Mouse (Mus musculus): ENCODE data around the gene Aes. TPM values are rescaled to one million over a fixed set of nuclear protein-coding genes. Genes with fewer than 3 reads are reported as not detected.
A peak's percentile ranks its signal among the peaks of the same experiment; 100 is the strongest.

Aes gene
- polyA plus RNA-seq, 1 experiment from 2014 or later, result 884 TPM

DNA sequence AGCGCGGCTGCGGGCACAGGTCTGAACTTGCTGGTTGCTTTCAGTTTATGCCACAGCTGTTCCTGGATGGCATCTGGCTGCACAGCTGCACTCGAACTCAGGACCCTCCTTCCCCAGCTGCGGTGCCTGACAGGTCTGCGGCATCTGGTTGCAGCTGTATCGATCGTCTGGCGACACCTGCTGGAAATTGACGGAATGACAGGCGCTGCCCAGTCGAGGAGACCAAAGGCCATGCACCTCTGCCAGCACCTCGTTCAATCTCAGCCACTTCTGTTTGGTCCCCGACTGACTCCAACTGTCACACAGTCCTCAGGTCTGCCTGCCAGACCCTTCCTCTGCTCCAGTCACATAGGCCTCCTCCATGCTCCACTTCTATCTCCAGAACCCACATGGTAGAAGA lies 32.5 kb upstream of the Aes start:
- Histone ChIP-seq H3K4me1 (replicated peaks) (no peaks in the 10 kb centered on the region), H3K36me3 (peaks cover 23% of the 10 kb centered on the region), H3K4me3 (no peak overlapping the region), H3K27me3 (peaks cover 8% of the 10 kb centered on the region; the same call in 1 of the 2 replicates), H3K27ac (replicated peaks) (no peak overlapping the region), H3K9ac (no peak overlapping the region), H3K4me2 (no peak overlapping the region), H3K9me3 (no peaks in the 10 kb centered on the region)
- WGBS, result 14% methylated on average over 14 of the region's 14 CpGs
- no peak for ATAC-seq (ENCODE audit: low FRiP score, low read depth)

DNA sequence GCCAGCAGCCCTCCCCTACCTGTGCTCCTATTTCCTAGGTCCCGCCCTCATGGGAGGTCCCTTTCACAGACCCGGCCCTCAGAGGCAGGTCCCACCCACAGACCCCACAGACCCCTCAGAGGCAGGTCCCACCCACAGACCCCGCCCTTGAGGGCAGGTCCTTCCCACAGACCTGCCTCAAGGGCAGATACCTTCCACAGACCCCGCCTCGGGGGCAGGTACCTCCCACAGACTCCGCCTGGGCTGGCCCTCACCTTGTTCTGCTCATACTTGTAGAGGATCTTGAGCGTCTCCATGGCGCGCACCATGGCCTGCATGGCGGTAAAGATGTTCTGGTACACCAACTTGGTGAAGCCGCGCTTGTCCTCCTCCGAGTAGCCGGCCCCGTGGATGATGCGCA lies 24.5 kb upstream of the Aes start:
- Histone ChIP-seq H3K27ac (replicated peaks) (no peak overlapping the region), H3K27me3 (no peaks in the 10 kb centered on the region), H3K4me3 (no peak overlapping the region), H3K9me3 (no peaks in the 10 kb centered on the region), H3K4me1 (replicated peaks) (no peaks in the 10 kb centered on the region), H3K4me2 (no peak overlapping the region), H3K9ac (no peak overlapping the region), H3K36me3 (peaks cover 13% of the 10 kb centered on the region)
- ATAC-seq (ENCODE audit: low FRiP score, low read depth), result no peak
- 67% methylated on average over 15 of the region's 16 CpGs for WGBS

DNA sequence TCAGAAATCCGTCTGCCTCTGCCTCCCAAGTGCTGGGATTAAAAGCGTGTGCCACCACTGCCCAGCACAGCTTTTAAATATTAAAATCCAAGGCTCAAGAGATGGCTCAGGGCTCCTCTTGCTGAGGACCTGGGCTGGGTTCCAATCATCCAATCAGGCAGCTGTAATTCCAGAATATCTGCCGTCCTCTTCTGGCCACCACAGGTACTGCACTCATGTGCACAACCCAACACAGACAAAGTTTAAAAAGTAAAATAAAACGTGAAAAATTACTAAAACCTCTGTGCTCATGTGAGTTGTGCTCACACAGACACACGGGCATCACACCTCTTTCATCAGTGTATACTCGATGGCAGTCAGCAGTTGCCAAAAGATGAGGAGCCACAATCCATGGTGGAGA lies 22.6 kb upstream of the Aes start:
- WGBS, result 84% methylated on average over 6 of the region's 6 CpGs
- no peak for ATAC-seq (ENCODE audit: low FRiP score, low read depth)
- Histone ChIP-seq H3K4me2 (no peak overlapping the region), H3K9ac (no peak overlapping the region), H3K4me1 (replicated peaks) (peaks cover 10% of the 10 kb centered on the region), H3K9me3 (no peaks in the 10 kb centered on the region), H3K27me3 (no peaks in the 10 kb centered on the region), H3K27ac (replicated peaks) (no peak overlapping the region), H3K4me3 (no peak overlapping the region), H3K36me3 (no peaks in the 10 kb centered on the region)

DNA sequence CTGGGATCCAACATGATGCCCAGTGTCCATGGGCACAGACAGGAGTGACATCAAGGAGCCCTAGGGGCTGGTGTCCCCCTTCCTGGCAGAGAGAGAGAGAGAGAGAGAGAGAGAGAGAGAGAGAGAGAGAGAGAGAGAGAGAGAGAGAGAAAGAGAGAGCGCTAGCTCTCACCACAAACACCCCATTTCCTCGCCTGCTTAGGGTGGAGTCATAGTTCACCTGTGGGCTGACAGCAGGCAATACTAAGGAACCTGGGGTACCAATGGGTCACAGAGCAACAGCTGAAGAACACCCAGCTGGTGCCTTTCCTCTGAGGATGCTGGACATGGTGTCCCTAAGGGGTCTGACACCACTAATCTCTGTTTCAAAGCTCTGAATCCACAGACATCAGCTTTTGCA lies 21.9 kb upstream of the Aes start:
- H3K4me3 ChIP-seq, result no peak overlapping the region
- no peaks in the 10 kb centered on the region for H3K27me3 ChIP-seq
- no peak for ATAC-seq (ENCODE audit: low FRiP score, low read depth)
- peaks cover 17% of the 10 kb centered on the region for H3K4me1 ChIP-seq (replicated peaks)
- no peak overlapping the region for H3K9ac ChIP-seq
- no peaks in the 10 kb centered on the region for H3K36me3 ChIP-seq
- WGBS, result 95% methylated on average over 2 of the region's 2 CpGs
- H3K9me3 ChIP-seq, result no peaks in the 10 kb centered on the region
- H3K27ac ChIP-seq (replicated peaks), result no peak overlapping the region
- H3K4me2 ChIP-seq, result no peak overlapping the region

DNA sequence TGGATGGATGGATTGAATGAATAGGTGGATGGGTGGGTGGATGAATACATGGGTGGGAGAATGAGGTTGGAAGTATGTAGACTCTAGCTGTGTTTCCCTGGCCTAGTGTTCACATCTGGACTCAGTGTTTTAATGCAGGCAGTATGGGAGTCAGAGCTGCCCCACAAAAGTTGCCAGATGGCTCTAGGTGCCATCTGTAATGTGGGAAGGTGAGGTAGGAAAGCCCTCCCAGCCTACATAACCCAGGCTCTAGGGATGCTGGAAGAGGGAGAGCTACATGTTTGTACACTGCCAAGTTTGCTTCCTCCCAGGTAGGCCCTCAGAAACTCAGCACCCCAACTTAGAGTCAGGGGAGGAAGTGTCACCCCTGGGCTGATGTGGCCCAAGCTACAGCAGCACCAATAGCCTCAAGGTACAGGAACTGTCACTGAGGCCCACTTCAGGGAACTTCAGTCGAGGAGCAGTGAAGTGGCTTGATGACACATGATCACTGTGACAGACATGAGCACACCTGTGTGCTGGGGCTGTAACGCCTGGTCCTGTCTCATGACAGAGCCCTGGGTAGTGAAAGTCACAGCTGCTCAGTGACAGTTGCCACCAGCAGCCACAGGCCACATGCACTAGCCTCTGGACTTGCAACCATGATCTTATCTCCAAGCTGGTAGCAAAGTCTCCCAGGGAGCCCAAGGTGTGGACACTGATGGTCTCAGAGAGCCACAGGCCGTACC lies 20.8 kb upstream of the Aes start:
- H3K36me3 ChIP-seq, result no peaks in the 10 kb centered on the region
- no peaks in the 10 kb centered on the region for H3K27me3 ChIP-seq
- H3K9me3 ChIP-seq, result no peaks in the 10 kb centered on the region
- H3K9ac ChIP-seq, result no peak overlapping the region
- no peak overlapping the region for H3K4me2 ChIP-seq
- 93% methylated on average over 3 of the region's 3 CpGs for WGBS
- H3K27ac ChIP-seq (replicated peaks), result no peak overlapping the region
- ATAC-seq (ENCODE audit: low FRiP score, low read depth), result no peak
- H3K4me3 ChIP-seq, result no peak overlapping the region
- peaks cover 28% of the 10 kb centered on the region for H3K4me1 ChIP-seq (replicated peaks)

DNA sequence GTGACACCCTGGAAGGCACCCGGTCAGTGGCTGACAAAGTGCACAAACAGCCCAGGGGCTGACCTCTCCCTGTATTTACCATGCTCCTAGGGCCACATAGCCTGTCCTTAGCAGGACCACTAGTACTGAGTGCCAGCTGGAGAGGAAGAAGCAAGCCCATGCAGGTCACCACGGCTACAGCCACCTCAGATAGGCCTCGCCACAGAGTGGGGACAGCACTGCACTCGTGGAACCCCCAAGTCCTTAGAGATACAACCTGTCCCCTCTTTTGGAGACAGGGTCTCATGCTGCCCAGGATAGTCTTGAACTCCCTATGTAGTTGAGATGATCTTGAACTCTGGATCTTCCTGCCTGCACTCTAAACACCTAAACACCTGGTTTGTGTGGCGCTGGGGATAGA lies 17.9 kb upstream of the Aes start:
- peak overlapping the region; percentile 15; the same call in 1 of the 2 replicates for H3K4me2 ChIP-seq

DNA sequence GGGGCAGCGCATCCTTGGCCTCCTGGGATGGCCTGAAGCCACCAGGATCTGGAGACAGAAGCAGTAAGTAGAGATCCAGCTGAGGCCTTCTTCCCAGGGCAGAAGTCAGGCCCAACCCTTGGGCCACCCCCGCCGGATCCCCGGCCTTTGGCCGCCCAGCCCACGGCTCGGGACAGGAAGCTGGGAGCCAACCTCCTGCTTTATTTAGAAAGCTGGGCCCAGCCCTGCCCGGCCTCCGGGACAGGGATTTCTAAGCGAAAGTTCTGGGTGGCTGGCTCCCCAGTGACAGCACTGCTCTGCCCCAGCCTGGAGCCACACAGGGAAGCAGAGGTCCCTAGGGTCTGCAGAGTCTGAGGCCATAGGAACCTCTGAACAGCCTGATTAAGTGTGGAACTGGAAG lies 17.5 kb upstream of the Aes start:
- Histone ChIP-seq H3K9me3 (no peaks in the 10 kb centered on the region), H3K4me1 (replicated peaks) (peaks cover 40% of the 10 kb centered on the region), H3K27me3 (no peaks in the 10 kb centered on the region), H3K9ac (no peak overlapping the region), H3K4me3 (no peak overlapping the region), H3K4me2 (peak overlapping the region; percentile 15; the same call in 1 of the 2 replicates), H3K27ac (replicated peaks) (no peak overlapping the region), H3K36me3 (no peaks in the 10 kb centered on the region)
- 86% methylated on average over 10 of the region's 10 CpGs for WGBS
- ATAC-seq (ENCODE audit: low FRiP score, low read depth), result no peak

More for the DNA sequence above, 17.9 kb upstream of the Aes start:
- H3K9me3 ChIP-seq, result no peaks in the 10 kb centered on the region
- H3K27ac ChIP-seq (replicated peaks), result no peak overlapping the region
- no peak for ATAC-seq (ENCODE audit: low FRiP score, low read depth)
- H3K27me3 ChIP-seq, result no peaks in the 10 kb centered on the region
- H3K9ac ChIP-seq, result no peak overlapping the region
- H3K4me3 ChIP-seq, result no peak overlapping the region
- 86% methylated on average over 5 of the region's 5 CpGs for WGBS
- no peaks in the 10 kb centered on the region for H3K36me3 ChIP-seq
- peaks cover 40% of the 10 kb centered on the region for H3K4me1 ChIP-seq (replicated peaks)

DNA sequence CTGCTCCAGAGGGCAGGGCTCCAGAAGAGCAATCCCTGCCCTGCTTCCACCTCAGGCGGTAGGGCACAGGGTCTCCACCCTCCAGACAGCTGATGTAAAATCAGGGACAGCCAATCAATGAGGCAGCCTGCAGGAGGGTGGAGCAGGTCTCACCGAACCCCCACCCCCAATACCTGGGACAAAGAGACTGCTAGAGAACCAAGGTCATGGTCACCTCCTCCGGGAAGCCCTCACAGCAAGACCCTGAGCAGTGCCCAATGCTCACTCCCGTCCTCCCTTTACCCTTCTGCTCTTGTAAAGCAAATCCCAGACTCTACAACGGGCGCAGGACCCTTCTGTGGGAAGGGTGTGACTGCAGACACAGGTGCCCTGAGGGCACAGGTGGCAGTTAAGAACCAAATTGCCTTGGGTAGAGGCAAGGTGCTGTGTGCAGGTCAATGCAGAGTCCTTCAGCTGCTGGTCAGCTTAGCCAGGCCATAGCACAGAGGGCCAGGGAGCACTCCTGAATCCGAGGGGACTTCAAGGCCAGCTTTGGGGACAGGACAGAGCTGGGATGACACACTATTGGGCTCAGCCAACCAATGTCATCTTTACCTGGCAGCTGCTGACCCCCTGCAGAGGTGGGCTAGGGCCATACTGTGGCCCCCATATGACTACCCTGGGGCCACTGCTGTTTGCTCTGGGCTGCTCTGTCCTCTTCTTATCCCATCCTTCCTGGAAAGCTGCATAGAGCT lies 16.4 kb upstream of the Aes start:
- H3K36me3 ChIP-seq, result no peaks in the 10 kb centered on the region
- no peak for ATAC-seq (ENCODE audit: low FRiP score, low read depth)
- no peak overlapping the region for H3K27ac ChIP-seq (replicated peaks)
- peak overlapping the region; percentile 79; the same call in 1 of the 2 replicates for H3K9ac ChIP-seq
- no peaks in the 10 kb centered on the region for H3K27me3 ChIP-seq
- WGBS, result 82% methylated on average over 7 of the region's 7 CpGs
- H3K4me3 ChIP-seq, result peak overlapping the region; percentile 88
- no peaks in the 10 kb centered on the region for H3K9me3 ChIP-seq
- H3K4me1 ChIP-seq (replicated peaks), result peaks cover 40% of the 10 kb centered on the region
- peak overlapping the region; percentile 92 for H3K4me2 ChIP-seq

DNA sequence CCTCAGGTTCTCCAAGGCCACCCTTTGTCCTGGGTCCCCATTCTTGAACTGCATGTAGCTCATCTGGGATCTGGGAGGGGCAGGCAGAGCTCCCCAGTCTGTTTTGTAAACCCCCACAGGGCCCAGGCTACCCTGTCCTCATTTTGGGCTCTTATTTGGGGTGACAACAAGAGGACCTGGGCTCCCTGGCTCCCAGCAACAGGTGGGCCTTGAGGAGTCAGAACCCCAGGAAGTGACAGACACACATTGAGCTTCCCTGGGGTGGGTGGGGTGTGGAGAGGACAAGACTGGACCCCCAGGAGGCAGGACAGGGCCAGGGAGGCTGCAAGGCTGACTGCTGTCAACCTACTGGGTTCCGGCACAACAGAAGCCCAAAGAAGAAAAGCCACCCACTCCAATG lies 15.7 kb upstream of the Aes start:
- Histone ChIP-seq H3K4me2 (peak overlapping the region; percentile 92), H3K4me3 (peak overlapping the region; percentile 88), H3K9ac (peak overlapping the region; percentile 79), H3K9me3 (no peaks in the 10 kb centered on the region), H3K36me3 (no peaks in the 10 kb centered on the region), H3K27ac (replicated peaks) (0 out of 2 replicates have a peak overlapping the region, but pooled peaks have one; percentile 89), H3K27me3 (no peaks in the 10 kb centered on the region), H3K4me1 (replicated peaks) (peaks cover 40% of the 10 kb centered on the region)
- ATAC-seq (ENCODE audit: low FRiP score, low read depth), result no peak
- 62% methylated on average over 1 of the region's 1 CpGs for WGBS

DNA sequence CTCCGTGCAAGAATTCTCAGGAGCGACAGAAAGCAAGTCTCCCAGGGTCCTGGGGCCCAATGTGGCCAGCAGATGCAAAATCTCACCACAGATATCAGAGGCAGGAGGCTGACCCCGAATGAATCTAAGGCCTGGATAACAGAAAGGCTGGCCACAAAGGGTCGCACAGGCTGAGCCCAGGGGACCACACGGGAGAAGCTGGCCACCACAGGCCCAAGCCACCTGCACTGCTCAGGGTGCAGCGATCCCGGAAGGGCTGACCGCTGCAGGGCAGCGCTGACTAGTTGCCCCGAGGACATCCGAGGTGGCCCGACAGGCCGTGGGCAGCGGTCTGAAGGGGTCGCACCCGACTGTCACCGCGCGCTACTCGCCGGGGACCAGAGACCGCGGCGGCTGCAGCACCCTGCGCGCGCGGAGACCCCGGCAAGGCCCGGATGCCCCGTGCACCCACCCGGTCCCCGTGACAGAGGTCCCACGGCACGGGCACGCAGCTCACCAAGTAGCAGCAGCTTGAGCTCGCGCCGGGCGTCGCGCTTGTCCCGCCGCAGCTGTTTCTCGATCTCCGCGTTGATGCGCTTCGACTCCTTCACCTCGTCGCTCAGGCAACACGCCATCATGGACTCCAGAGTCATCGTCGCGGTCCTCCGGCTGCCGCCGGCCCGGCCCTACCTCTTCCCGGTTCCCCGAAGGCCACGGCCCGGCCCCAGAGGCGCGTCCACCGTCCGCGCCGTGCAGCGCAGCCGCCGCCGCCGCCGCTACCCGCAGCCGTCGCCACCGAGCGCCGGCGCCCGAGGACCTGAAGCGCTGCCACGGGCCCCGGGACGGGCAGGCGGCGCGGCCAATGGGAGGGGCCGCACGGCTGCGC lies 14.8 kb upstream of the Aes start:
- Histone ChIP-seq H3K27me3 (no peaks in the 10 kb centered on the region), H3K9ac (peak overlapping the region; percentile 79), H3K4me1 (replicated peaks) (peaks cover 40% of the 10 kb centered on the region), H3K36me3 (no peaks in the 10 kb centered on the region), H3K27ac (replicated peaks) (peak overlapping the region; percentile 89), H3K4me3 (peak overlapping the region; percentile 88), H3K4me2 (peak overlapping the region; percentile 92), H3K9me3 (no peaks in the 10 kb centered on the region)
- peak; percentile 4; the same call in 1 of the 2 replicates for ATAC-seq (ENCODE audit: low FRiP score, low read depth)
- under 1% methylated on average over 87 of the region's 93 CpGs for WGBS

DNA sequence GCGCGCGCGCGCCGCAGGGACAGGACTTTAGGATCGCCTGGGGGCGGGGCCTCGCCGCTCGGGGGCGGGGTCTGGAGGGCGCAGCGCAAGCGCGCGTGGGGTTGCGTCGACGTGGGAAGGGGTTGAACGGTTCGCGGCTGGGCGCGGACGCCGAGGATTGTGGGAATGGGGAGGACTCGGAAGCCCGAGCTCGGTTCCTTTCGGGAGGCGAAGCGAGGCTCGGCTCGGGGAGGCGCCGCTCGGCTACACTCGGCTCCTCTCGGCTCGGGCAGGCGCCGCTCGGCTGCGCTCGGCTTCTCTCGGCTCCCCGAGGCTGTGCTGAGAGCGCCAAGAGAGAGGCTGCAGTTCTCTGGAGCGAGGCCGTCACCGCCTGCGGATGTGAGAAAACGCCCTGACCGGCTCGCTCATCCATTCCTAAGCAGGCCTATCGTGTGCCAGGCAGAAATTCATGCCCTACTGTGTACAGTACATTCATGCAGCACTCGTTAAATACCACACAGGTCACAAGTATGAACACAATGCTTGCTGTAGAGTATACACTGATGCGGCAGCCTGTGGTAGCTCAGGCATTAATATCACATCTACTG lies 14.0 kb upstream of the Aes start, which contains the start of gene Gna11:
TSS of gene Gna11 (minus strand) at position 30 of the 587 bp plus-strand sequence.
- H3K4me3 ChIP-seq, result peak within 1 kb of the TSS; percentile 88
- H3K4me2 ChIP-seq, result peak within 1 kb of the TSS; percentile 92
- H3K4me1 ChIP-seq (replicated peaks), result peaks cover 40% of the 10 kb centered on the region
- peak; percentile 96 for ATAC-seq (ENCODE audit: low FRiP score, low read depth)
- no peaks in the 10 kb centered on the region for H3K9me3 ChIP-seq
- H3K27ac ChIP-seq (replicated peaks), result peak within 1 kb of the TSS; percentile 89
- H3K36me3 ChIP-seq, result no peaks in the 10 kb centered on the region
- under 1% methylated on average over 57 of the region's 59 CpGs for WGBS
- H3K9ac ChIP-seq, result peak within 1 kb of the TSS; percentile 79
- no peaks in the 10 kb centered on the region for H3K27me3 ChIP-seq

Data from hindbrain, embryonic 15.5 days (tissue).